Mouse (Mus musculus) hindbrain, embryonic 15.5 days (tissue): ENCODE measurements around the gene Alox8. TPM values are rescaled to one million over a fixed set of nuclear protein-coding genes. Genes with fewer than 3 reads are reported as not detected.

ENCODE experiments used
- ATAC-seq: fragments of 200-750 bp; cut with Nextera tagmentation; 2 replicates; pipeline ENCODE4 v1.8.0; 2017; ENCODE audit warnings: low read depth, moderate number of reproducible peaks, moderate TSS enrichment; ENCODE audit not compliant: low FRiP score
- H3K27ac ChIP-seq: fragments of 300-500 bp; sonication (generic); replicated peaks from 2 replicates; pipeline ENCODE4 v1.5.1; 2015; ENCODE audit warnings: mild to moderate bottlenecking, inconsistent platforms
- H3K27me3 ChIP-seq: fragments of 300-500 bp; sonication (generic); 2 replicates; pipeline ENCODE4 v1.6.1; 2015; ENCODE audit warnings: control low read depth, inconsistent platforms
- H3K36me3 ChIP-seq: fragments of 300-500 bp; sonication (generic); 2 replicates; pipeline ENCODE4 v1.6.1; 2015; ENCODE audit warnings: control low read depth, inconsistent platforms
- H3K4me1 ChIP-seq: fragments of 300-500 bp; sonication (generic); replicated peaks from 2 replicates; pipeline ENCODE4 v1.6.1; 2015; ENCODE audit warnings: control low read depth, inconsistent platforms
- H3K4me2 ChIP-seq: fragments of 300-500 bp; sonication (generic); 2 replicates; pipeline ENCODE4 v1.6.1; 2015; ENCODE audit warnings: moderate library complexity, mild to moderate bottlenecking, inconsistent platforms
- H3K4me3 ChIP-seq: fragments of 300-500 bp; sonication (generic); 2 replicates; pipeline ENCODE4 v1.5.1; 2015; ENCODE audit warnings: mild to moderate bottlenecking, inconsistent platforms
- H3K9ac ChIP-seq: fragments of 300-500 bp; sonication (generic); 2 replicates; pipeline ENCODE4 v1.6.1; 2015; ENCODE audit warnings: inconsistent platforms
- H3K9me3 ChIP-seq: fragments of 300-500 bp; sonication (generic); 2 replicates; pipeline ENCODE4 v1.6.1; 2016; ENCODE audit warnings: control low read depth, inconsistent platforms
- WGBS: fragments of 180-500 bp; shearing (Covaris S2); methylation state at CpG from one replicate; pipeline ENCODE4 v1.1.7; 2015; 5-methylcytosine and 5-hydroxymethylcytosine counted together
- polyA plus RNA-seq: library from polyadenylated mRNA; unstranded; fragments of >200 nt; fragmentation: Nextera tagmentation; extraction: Ambion mirVana; gene quantifications from 2 replicates; pipeline ENCODE4 v1.2.1, GENCODE M21; 2015

Alox8 gene
- polyA plus RNA-seq, 1 experiment from 2014 or later: 0.44 TPM

GRCm38 (mm10) chr11:69174722-69175121 is 22.9 kb downstream of the Alox8 start:
- WGBS: 87% methylated on average over 7 of the region's 7 CpGs
- no peak for ATAC-seq
- H3K27me3 ChIP-seq: no peaks in the 10 kb centered on the region
- H3K27ac ChIP-seq: no peak overlapping the region
- no peaks in the 10 kb centered on the region for H3K4me1 ChIP-seq
- H3K9ac ChIP-seq: no peak overlapping the region
- H3K4me3 ChIP-seq: no peak overlapping the region
- H3K4me2 ChIP-seq: no peak overlapping the region
- no peaks in the 10 kb centered on the region for H3K9me3 ChIP-seq
- H3K36me3 ChIP-seq: no peaks in the 10 kb centered on the region

- WGBS: 91% methylated on average over 2 of the region's 2 CpGs
- Histone ChIP-seq H3K36me3 (no peaks in the 10 kb centered on the region), H3K27me3 (no peaks in the 10 kb centered on the region), H3K4me2 (no peak overlapping the region), H3K27ac (no peak overlapping the region), H3K4me1 (no peaks in the 10 kb centered on the region), H3K4me3 (no peak overlapping the region), H3K9ac (no peak overlapping the region), H3K9me3 (no peaks in the 10 kb centered on the region)
- ATAC-seq: no peak
Measured at GRCm38 (mm10) chr11:69172606-69173005, 25.0 kb downstream of the Alox8 start.

- Histone ChIP-seq H3K9ac (no peak overlapping the region), H3K4me3 (no peak overlapping the region), H3K36me3 (no peaks in the 10 kb centered on the region), H3K27ac (no peak overlapping the region), H3K4me2 (no peak overlapping the region), H3K27me3 (no peaks in the 10 kb centered on the region), H3K9me3 (no peaks in the 10 kb centered on the region), H3K4me1 (no peaks in the 10 kb centered on the region)
- no peak for ATAC-seq
- 27% methylated on average over 7 of the region's 7 CpGs for WGBS
Measured at GRCm38 (mm10) chr11:69171626-69172025, 26.0 kb downstream of the Alox8 start.

GRCm38 (mm10) chr11:69169313-69169712 is 28.3 kb downstream of the Alox8 start:
- no peaks in the 10 kb centered on the region for H3K36me3 ChIP-seq
- no peaks in the 10 kb centered on the region for H3K27me3 ChIP-seq
- no peak overlapping the region for H3K27ac ChIP-seq
- H3K9me3 ChIP-seq: no peaks in the 10 kb centered on the region
- 88% methylated on average over 12 of the region's 12 CpGs for WGBS
- H3K4me3 ChIP-seq: no peak overlapping the region
- ATAC-seq: no peak
- H3K4me1 ChIP-seq: no peaks in the 10 kb centered on the region
- H3K9ac ChIP-seq: no peak overlapping the region
- no peak overlapping the region for H3K4me2 ChIP-seq

- Histone ChIP-seq H3K36me3 (no peaks in the 10 kb centered on the region), H3K4me3 (peak within 1 kb of the TSS; percentile 25), H3K4me2 (peak within 1 kb of the TSS; percentile 53), H3K4me1 (peaks cover 8% of the 10 kb centered on the region), H3K9ac (no peak within 1 kb of the TSS; the same call in 1 of the 2 replicates), H3K9me3 (no peaks in the 10 kb centered on the region), H3K27ac (no peak within 1 kb of the TSS), H3K27me3 (peaks cover 9% of the 10 kb centered on the region; the same call in 1 of the 2 replicates)
- WGBS: 2% methylated on average over 18 of the region's 18 CpGs
- peak; percentile 51; the same call in 1 of the 2 replicates for ATAC-seq
Measured at GRCm38 (mm10) chr11:69156800-69157199, 40.8 kb downstream of the Alox8 start, which contains the start of gene Alox12b. Gene Alox12b (plus strand): TSS chr11:69156989.

- Histone ChIP-seq H3K27me3 (peaks cover 9% of the 10 kb centered on the region; the same call in 1 of the 2 replicates), H3K4me1 (peaks cover 14% of the 10 kb centered on the region), H3K36me3 (no peaks in the 10 kb centered on the region), H3K9ac (no peak overlapping the region), H3K9me3 (no peaks in the 10 kb centered on the region), H3K4me2 (no peak overlapping the region), H3K4me3 (no peak overlapping the region), H3K27ac (no peak overlapping the region)
- 53% methylated on average over 1 of the region's 1 CpGs for WGBS
- no peak for ATAC-seq
Measured at GRCm38 (mm10) chr11:69155351-69155750, 42.3 kb downstream of the Alox8 start.

GRCm38 (mm10) chr11:69153831-69154230 is 43.8 kb downstream of the Alox8 start:
- no peaks in the 10 kb centered on the region for H3K36me3 ChIP-seq
- no peak overlapping the region for H3K4me2 ChIP-seq
- WGBS: 80% methylated on average over 8 of the region's 8 CpGs
- peaks cover 18% of the 10 kb centered on the region for H3K4me1 ChIP-seq
- peaks cover 9% of the 10 kb centered on the region; the same call in 1 of the 2 replicates for H3K27me3 ChIP-seq
- H3K9me3 ChIP-seq: no peaks in the 10 kb centered on the region
- H3K27ac ChIP-seq: no peak overlapping the region
- no peak overlapping the region for H3K4me3 ChIP-seq
- no peak for ATAC-seq
- H3K9ac ChIP-seq: no peak overlapping the region

- Histone ChIP-seq H3K27ac (no peak overlapping the region), H3K4me2 (peak overlapping the region; percentile 44), H3K36me3 (no peaks in the 10 kb centered on the region), H3K9ac (no peak overlapping the region), H3K4me3 (peak overlapping the region; percentile 20), H3K27me3 (peaks cover 5% of the 10 kb centered on the region; the same call in 1 of the 2 replicates), H3K4me1 (peaks cover 9% of the 10 kb centered on the region; the same call in 1 of the 2 replicates), H3K9me3 (no peaks in the 10 kb centered on the region)
- ATAC-seq: no peak
- WGBS: 66% methylated on average over 6 of the region's 6 CpGs
Measured at GRCm38 (mm10) chr11:69151004-69151403, 46.6 kb downstream of the Alox8 start.

- peak overlapping the region; percentile 20 for H3K4me3 ChIP-seq
- peaks cover 3% of the 10 kb centered on the region; the same call in 1 of the 2 replicates for H3K27me3 ChIP-seq
- no peaks in the 10 kb centered on the region for H3K36me3 ChIP-seq
- peaks cover 9% of the 10 kb centered on the region; the same call in 1 of the 2 replicates for H3K4me1 ChIP-seq
- ATAC-seq: no peak
- no peak overlapping the region for H3K27ac ChIP-seq
- H3K9ac ChIP-seq: peak overlapping the region; percentile 16; the same call in 1 of the 2 replicates
- peak overlapping the region; percentile 44 for H3K4me2 ChIP-seq
- no peaks in the 10 kb centered on the region for H3K9me3 ChIP-seq
- 10% methylated on average over 7 of the region's 7 CpGs for WGBS
Measured at GRCm38 (mm10) chr11:69150444-69150843, 47.2 kb downstream of the Alox8 start.

GRCm38 (mm10) chr11:69149728-69150127 is 47.9 kb downstream of the Alox8 start:
- Histone ChIP-seq H3K27me3 (no peaks in the 10 kb centered on the region), H3K36me3 (no peaks in the 10 kb centered on the region), H3K9me3 (no peaks in the 10 kb centered on the region), H3K4me3 (no peak overlapping the region), H3K4me2 (no peak overlapping the region), H3K27ac (no peak overlapping the region), H3K9ac (no peak overlapping the region), H3K4me1 (peaks cover 9% of the 10 kb centered on the region; the same call in 1 of the 2 replicates)
- no peak for ATAC-seq
- WGBS: 74% methylated on average over 6 of the region's 6 CpGs

GRCm38 (mm10) chr11:69148451-69148960 is 49.1 kb downstream of the Alox8 start:
- no peak overlapping the region for H3K9ac ChIP-seq
- no peak for ATAC-seq
- no peak overlapping the region for H3K4me3 ChIP-seq
- no peak overlapping the region for H3K4me2 ChIP-seq
- no peak overlapping the region for H3K27ac ChIP-seq
- no peaks in the 10 kb centered on the region for H3K36me3 ChIP-seq
- peaks cover 9% of the 10 kb centered on the region; the same call in 1 of the 2 replicates for H3K4me1 ChIP-seq
- H3K9me3 ChIP-seq: no peaks in the 10 kb centered on the region
- WGBS: 89% methylated on average over 5 of the region's 5 CpGs
- H3K27me3 ChIP-seq: no peaks in the 10 kb centered on the region

- Histone ChIP-seq H3K36me3 (no peaks in the 10 kb centered on the region), H3K9me3 (no peaks in the 10 kb centered on the region), H3K4me2 (no peak overlapping the region), H3K27ac (no peak overlapping the region), H3K27me3 (no peaks in the 10 kb centered on the region), H3K9ac (no peak overlapping the region), H3K4me1 (peaks cover 9% of the 10 kb centered on the region; the same call in 1 of the 2 replicates), H3K4me3 (no peak overlapping the region)
- no peak for ATAC-seq
- WGBS: 65% methylated on average over 7 of the region's 7 CpGs
Measured at GRCm38 (mm10) chr11:69147546-69147945, 50.1 kb downstream of the Alox8 start.
